Mouse (Mus musculus) stomach, embryonic 16.5 days (tissue): ENCODE results near the gene Smad6. TPM values are rescaled to one million over a fixed set of nuclear protein-coding genes. Genes with fewer than 3 reads are reported as not detected.

Experiments used
- ATAC-seq: fragments of 200-750 bp; cut with Nextera tagmentation; 2 replicates; pipeline ENCODE4 v1.8.0; 2017; ENCODE audit warnings: moderate number of reproducible peaks, moderate TSS enrichment; ENCODE audit not compliant: insufficient read depth, low FRiP score
- H3K27ac ChIP-seq: fragments of 300-500 bp; sonication (generic); 2 replicates; pipeline ENCODE4 v1.5.1; 2014; ENCODE audit warnings: low read length
- H3K27me3 ChIP-seq: fragments of 300-500 bp; sonication (generic); 2 replicates; pipeline ENCODE4 v1.6.1; 2014; ENCODE audit warnings: low read length, control low read depth, mixed read lengths; ENCODE audit not compliant: control insufficient read depth, insufficient read depth
- H3K36me3 ChIP-seq: fragments of 300-500 bp; sonication (generic); 2 replicates; pipeline ENCODE4 v1.6.1; 2014; ENCODE audit warnings: low read length; ENCODE audit not compliant: control insufficient read depth, insufficient read depth
- H3K4me1 ChIP-seq: fragments of 300-500 bp; sonication (generic); 2 replicates; pipeline ENCODE4 v1.6.1; 2014; ENCODE audit warnings: low read length, control low read depth, mixed read lengths; ENCODE audit not compliant: control insufficient read depth, insufficient read depth
- H3K4me2 ChIP-seq: fragments of 300-500 bp; sonication (generic); 2 replicates; pipeline ENCODE4 v1.6.1; 2014; ENCODE audit warnings: low read depth, low read length, mixed read lengths
- H3K4me3 ChIP-seq: fragments of 300-500 bp; sonication (generic); replicated peaks from 2 replicates; pipeline ENCODE4 v1.5.1; 2014; ENCODE audit warnings: mild to moderate bottlenecking, low read length
- H3K9ac ChIP-seq: fragments of 300-500 bp; sonication (generic); 2 replicates; pipeline ENCODE4 v1.6.1; 2014; ENCODE audit warnings: low read length
- H3K9me3 ChIP-seq: fragments of 300-500 bp; sonication (generic); replicated peaks from 2 replicates; pipeline ENCODE4 v1.6.1; 2016; ENCODE audit warnings: low read length, control low read depth; ENCODE audit not compliant: control insufficient read depth
- WGBS: fragments of 180-500 bp; shearing (Covaris S2); extraction: QIAGEN DNeasy Blood & Tissue Kit; methylation state at CpG from one replicate; pipeline ENCODE4 v1.1.7; 2014; 5-methylcytosine and 5-hydroxymethylcytosine counted together
- polyA plus RNA-seq: library from polyadenylated mRNA; unstranded; fragments of >200 nt; fragmentation: Nextera tagmentation; extraction: Ambion mirVana; gene quantifications from 2 replicates; pipeline ENCODE4 v1.2.1, GENCODE M21; 2015

Smad6 gene
- polyA plus RNA-seq, 1 experiment from 2014 or later: 3.3 TPM

- H3K9ac ChIP-seq: no peak overlapping the region
- H3K27ac ChIP-seq: no peak overlapping the region
- H3K27me3 ChIP-seq: no peaks in the 10 kb centered on the region
- WGBS: 4% methylated on average over 3 of the region's 3 CpGs
- no peak for ATAC-seq
- H3K4me3 ChIP-seq: no peak overlapping the region
- H3K4me2 ChIP-seq: no peak overlapping the region
- H3K9me3 ChIP-seq: no peaks in the 10 kb centered on the region
- no peaks in the 10 kb centered on the region for H3K36me3 ChIP-seq
- H3K4me1 ChIP-seq: peaks cover 19% of the 10 kb centered on the region
Measured at GRCm38 (mm10) chr9:64025565-64025964, 3.7 kb upstream of the Smad6 start.

GRCm38 (mm10) chr9:64024976-64025375, 3.1 kb upstream of the Smad6 start:
- Histone ChIP-seq H3K4me2 (no peak overlapping the region), H3K27ac (no peak overlapping the region), H3K9ac (no peak overlapping the region), H3K4me3 (no peak overlapping the region), H3K9me3 (no peaks in the 10 kb centered on the region), H3K4me1 (peaks cover 19% of the 10 kb centered on the region), H3K36me3 (no peaks in the 10 kb centered on the region), H3K27me3 (no peaks in the 10 kb centered on the region)
- 19% methylated on average over 2 of the region's 2 CpGs for WGBS
- no peak for ATAC-seq

- peak overlapping the region; percentile 72 for H3K4me3 ChIP-seq
- under 1% methylated on average over 54 of the region's 54 CpGs for WGBS
- peak; percentile 82 for ATAC-seq
- no peaks in the 10 kb centered on the region for H3K27me3 ChIP-seq
- H3K4me2 ChIP-seq: peak overlapping the region; percentile 95
- H3K9me3 ChIP-seq: no peaks in the 10 kb centered on the region
- H3K4me1 ChIP-seq: peaks cover 37% of the 10 kb centered on the region
- H3K36me3 ChIP-seq: no peaks in the 10 kb centered on the region
- H3K9ac ChIP-seq: peak overlapping the region; percentile 77
- H3K27ac ChIP-seq: peak overlapping the region; percentile 99
Measured at GRCm38 (mm10) chr9:64022562-64023366, 905 bp upstream of the Smad6 start.

GRCm38 (mm10) chr9:64021319-64021850, 474 bp downstream of the Smad6 start:
- peaks cover 50% of the 10 kb centered on the region for H3K4me1 ChIP-seq
- WGBS: under 1% methylated on average over 32 of the region's 32 CpGs

GRCm38 (mm10) chr9:64020606-64021318, 1.1 kb downstream of the Smad6 start:
- H3K9me3 ChIP-seq: no peaks in the 10 kb centered on the region

More at GRCm38 (mm10) chr9:64021319-64021850, 474 bp downstream of the Smad6 start:
- Histone ChIP-seq H3K36me3 (no peaks in the 10 kb centered on the region), H3K4me2 (peak overlapping the region; percentile 95), H3K9ac (peak overlapping the region; percentile 87), H3K27ac (peak overlapping the region; percentile 99), H3K4me3 (peak overlapping the region; percentile 72), H3K9me3 (no peaks in the 10 kb centered on the region), H3K27me3 (no peaks in the 10 kb centered on the region)
- no peak for ATAC-seq

GRCm38 (mm10) chr9:64020171-64020605, 1.7 kb downstream of the Smad6 start:
- H3K27ac ChIP-seq: peak overlapping the region; percentile 99
- no peaks in the 10 kb centered on the region for H3K27me3 ChIP-seq
- H3K4me3 ChIP-seq: peak overlapping the region; percentile 72
- ATAC-seq: no peak
- H3K4me2 ChIP-seq: peak overlapping the region; percentile 95
- H3K36me3 ChIP-seq: no peaks in the 10 kb centered on the region
- H3K9me3 ChIP-seq: no peaks in the 10 kb centered on the region
- peaks cover 53% of the 10 kb centered on the region for H3K4me1 ChIP-seq
- WGBS: under 1% methylated on average over 48 of the region's 50 CpGs
- H3K9ac ChIP-seq: peak overlapping the region; percentile 87

More at GRCm38 (mm10) chr9:64020606-64021318, 1.1 kb downstream of the Smad6 start:
- H3K9ac ChIP-seq: peak overlapping the region; percentile 87
- H3K4me2 ChIP-seq: peak overlapping the region; percentile 95
- no peaks in the 10 kb centered on the region for H3K36me3 ChIP-seq
- WGBS: under 1% methylated on average over 83 of the region's 89 CpGs
- H3K27me3 ChIP-seq: no peaks in the 10 kb centered on the region
- H3K27ac ChIP-seq: peak overlapping the region; percentile 99
- H3K4me1 ChIP-seq: peaks cover 56% of the 10 kb centered on the region
- no peak for ATAC-seq
- peak overlapping the region; percentile 72 for H3K4me3 ChIP-seq

- H3K4me3 ChIP-seq: peak overlapping the region; percentile 72
- peak overlapping the region; percentile 99 for H3K27ac ChIP-seq
- no peak for ATAC-seq
- no peaks in the 10 kb centered on the region for H3K36me3 ChIP-seq
- peak overlapping the region; percentile 87 for H3K9ac ChIP-seq
- H3K4me2 ChIP-seq: peak overlapping the region; percentile 95
- no peaks in the 10 kb centered on the region for H3K9me3 ChIP-seq
- peaks cover 45% of the 10 kb centered on the region for H3K4me1 ChIP-seq
- WGBS: 11% methylated on average over 10 of the region's 10 CpGs
- H3K27me3 ChIP-seq: no peaks in the 10 kb centered on the region
Measured at GRCm38 (mm10) chr9:64019036-64019886, 2.6 kb downstream of the Smad6 start.

- H3K4me1 ChIP-seq: peaks cover 37% of the 10 kb centered on the region
- peak; percentile 72 for ATAC-seq
- WGBS: 7% methylated on average over 23 of the region's 23 CpGs
- peak overlapping the region; percentile 72 for H3K4me3 ChIP-seq
- H3K27ac ChIP-seq: peak overlapping the region; percentile 82
- H3K27me3 ChIP-seq: no peaks in the 10 kb centered on the region
- H3K9ac ChIP-seq: peak overlapping the region; percentile 87
- peak overlapping the region; percentile 95 for H3K4me2 ChIP-seq
- no peaks in the 10 kb centered on the region for H3K9me3 ChIP-seq
- no peaks in the 10 kb centered on the region for H3K36me3 ChIP-seq
Measured at GRCm38 (mm10) chr9:64017861-64018793, 3.7 kb downstream of the Smad6 start.
